9 mouse cellular contexts compared by ENCODE assay signal in the genomic region with DNA sequence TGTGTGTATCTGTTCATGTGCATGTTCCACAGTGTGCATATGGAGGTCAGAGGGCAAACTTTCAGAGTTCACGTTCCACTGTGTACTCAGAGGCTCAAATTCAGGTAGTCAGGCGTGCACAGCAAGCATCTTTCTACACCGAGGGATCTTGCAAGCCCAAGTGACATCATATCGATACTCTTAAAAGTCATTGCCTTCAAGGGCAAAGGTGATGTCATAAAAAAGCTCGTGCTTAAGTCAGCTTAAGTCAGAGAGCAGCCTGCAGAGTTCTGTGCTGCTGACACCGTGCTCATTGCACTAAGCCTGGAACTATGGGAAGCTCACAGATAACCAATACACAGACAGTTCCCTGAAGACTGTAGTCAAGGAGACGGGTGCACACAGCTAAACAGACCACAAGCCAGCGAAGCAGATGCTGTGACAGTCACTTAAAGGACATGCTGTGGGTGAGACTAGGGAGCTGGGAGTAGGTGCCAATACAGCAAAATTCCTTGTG.
DNase-seq lines count a peak whose midpoint lies in the region; ATAC-seq lines count a peak whose summit lies in the region.
"Had no signal": no experiment of that assay in that cellular context is flagged by ENCODE, and none has a peak within 500 bp of the region (broad histone marks: within the 10 kb centered on the region; RNA-seq: fewer than 3 reads in every experiment).

No protein-coding gene starts in this region.

- ATAC-seq in embryonic facial prominence, embryonic 14.5 days (ENCODE audit: low read depth): peak; percentile 55; the same call in 1 of the 2 replicates
- peak; percentile 47; the same call in 1 of the 2 replicates for ATAC-seq in kidney, embryonic 14.5 days (ENCODE audit: low FRiP score, low TSS enrichment)
- ATAC-seq in midbrain, embryonic 13.5 days: peak; percentile 67
- no peak for ATAC-seq in megakaryocyte, adult 5-6 weeks (ENCODE audit: poor library complexity, severe bottlenecking)

- H3K27me3 ChIP-seq in embryonic facial prominence, embryonic 14.5 days (replicated peaks; ENCODE audit: control insufficient read depth, insufficient read depth, low read length): no peaks in the 10 kb centered on the region
- H3K27me3 ChIP-seq in embryonic facial prominence, embryonic 10.5 days (replicated peaks; ENCODE audit: low read depth, poor library complexity, severe bottlenecking): no peaks in the 10 kb centered on the region
- H3K27me3 ChIP-seq in kidney, embryonic 14.5 days (ENCODE audit: control insufficient read depth, insufficient read depth, low read length): no peaks in the 10 kb centered on the region
- H3K27me3 ChIP-seq in midbrain, embryonic 13.5 days: no peaks in the 10 kb centered on the region

- no peaks in the 10 kb centered on the region for H3K4me1 ChIP-seq in embryonic facial prominence, embryonic 14.5 days (ENCODE audit: control insufficient read depth, insufficient read depth, low read length)
- H3K4me1 ChIP-seq in embryonic facial prominence, embryonic 10.5 days: no peaks in the 10 kb centered on the region
- H3K4me1 ChIP-seq in kidney, embryonic 14.5 days (ENCODE audit: control insufficient read depth, insufficient read depth, low read length): peaks cover 6% of the 10 kb centered on the region; the same call in 1 of the 2 replicates
- no peaks in the 10 kb centered on the region for H3K4me1 ChIP-seq in midbrain, embryonic 13.5 days (replicated peaks)

- no peak overlapping the region for H3K4me2 ChIP-seq in embryonic facial prominence, embryonic 14.5 days (ENCODE audit: low read depth, low read length)
- no peak overlapping the region for H3K4me2 ChIP-seq in kidney, embryonic 14.5 days (replicated peaks; ENCODE audit: low read depth, low read length)
- no peak overlapping the region for H3K4me2 ChIP-seq in midbrain, embryonic 13.5 days (replicated peaks)

- no peak overlapping the region for H3K4me3 ChIP-seq in embryonic facial prominence, embryonic 14.5 days (ENCODE audit: low read depth, low read length)
- no peak overlapping the region for H3K4me3 ChIP-seq in embryonic facial prominence, embryonic 10.5 days
- no peak overlapping the region for H3K4me3 ChIP-seq in kidney, embryonic 14.5 days (ENCODE audit: low read length)
- no peak overlapping the region for H3K4me3 ChIP-seq in midbrain, embryonic 13.5 days (replicated peaks)

- H3K9me3 ChIP-seq in embryonic facial prominence, embryonic 14.5 days (ENCODE audit: control insufficient read depth, low read length): no peaks in the 10 kb centered on the region
- H3K9me3 ChIP-seq in embryonic facial prominence, embryonic 10.5 days: no peaks in the 10 kb centered on the region
- H3K9me3 ChIP-seq in kidney, embryonic 14.5 days (ENCODE audit: control insufficient read depth, low read length): no peaks in the 10 kb centered on the region
- H3K9me3 ChIP-seq in midbrain, embryonic 13.5 days: no peaks in the 10 kb centered on the region

- no peak overlapping the region for H3K9ac ChIP-seq in embryonic facial prominence, embryonic 14.5 days (ENCODE audit: low read depth, low read length)
- no peak overlapping the region for H3K9ac ChIP-seq in kidney, embryonic 14.5 days (ENCODE audit: low read depth, low read length)
- H3K9ac ChIP-seq in midbrain, embryonic 13.5 days (replicated peaks): no peak overlapping the region

- DNase-seq in embryonic facial prominence, embryonic 14.5 days (ENCODE audit: low spot score): no peak
- DNase-seq in embryonic facial prominence, embryonic 10.5 days (ENCODE audit: low spot score): no peak
- peak; percentile 82 for DNase-seq in brain, adult 2 months (ENCODE audit: low read depth, low spot score)
- no peak for DNase-seq in urinary bladder, postnatal 36 days (ENCODE audit: low spot score in 2 of 2)
- no peak for DNase-seq in gastrocnemius, postnatal 4 days (ENCODE audit: low spot score in 2 of 2)
- DNase-seq: heart, postnatal 14 days had no signal

- H3K27ac ChIP-seq in embryonic facial prominence, embryonic 14.5 days (replicated peaks; ENCODE audit: low read depth, low read length): no peak overlapping the region
- H3K27ac ChIP-seq in embryonic facial prominence, embryonic 10.5 days (replicated peaks): no peak overlapping the region
- H3K27ac ChIP-seq in kidney, embryonic 14.5 days (ENCODE audit: low read depth, low read length): peak overlapping the region; percentile 38
- no peak overlapping the region for H3K27ac ChIP-seq in midbrain, embryonic 13.5 days

- 72% methylated on average over 8 of the region's 8 CpGs for WGBS in embryonic facial prominence, embryonic 14.5 days
- 80% methylated on average over 8 of the region's 8 CpGs for WGBS in embryonic facial prominence, embryonic 10.5 days
- WGBS in kidney, embryonic 14.5 days: 52% methylated on average over 8 of the region's 8 CpGs
- 76% methylated on average over 8 of the region's 8 CpGs for WGBS in midbrain, embryonic 13.5 days

- no peaks in the 10 kb centered on the region for H3K36me3 ChIP-seq in embryonic facial prominence, embryonic 14.5 days (ENCODE audit: control insufficient read depth, insufficient read depth, low read length)
- no peaks in the 10 kb centered on the region for H3K36me3 ChIP-seq in embryonic facial prominence, embryonic 10.5 days (replicated peaks)
- no peaks in the 10 kb centered on the region for H3K36me3 ChIP-seq in kidney, embryonic 14.5 days (ENCODE audit: control insufficient read depth, insufficient read depth, low read length)
- H3K36me3 ChIP-seq in midbrain, embryonic 13.5 days: no peaks in the 10 kb centered on the region
